Mouse (Mus musculus) kidney, adult 2 months (tissue): ENCODE data around the gene Ubac1.

Source experiments
- CTCF ChIP-seq: fragments of 200-500 bp; conservative IDR thresholded peaks from 2 replicates; pipeline ENCODE4 v1.5.1; 2011; ENCODE audit warnings: low read depth, mild to moderate bottlenecking, control low read depth, low read length, moderate library complexity, mixed read lengths; ENCODE audit not compliant: insufficient read depth, insufficient read length
- POLR2A ChIP-seq: fragments of 200-500 bp; IDR thresholded peaks from one replicate; pipeline ENCODE4 v1.6.1; 2011; ENCODE audit warnings: low read depth, low read length, control low read depth

DNA sequence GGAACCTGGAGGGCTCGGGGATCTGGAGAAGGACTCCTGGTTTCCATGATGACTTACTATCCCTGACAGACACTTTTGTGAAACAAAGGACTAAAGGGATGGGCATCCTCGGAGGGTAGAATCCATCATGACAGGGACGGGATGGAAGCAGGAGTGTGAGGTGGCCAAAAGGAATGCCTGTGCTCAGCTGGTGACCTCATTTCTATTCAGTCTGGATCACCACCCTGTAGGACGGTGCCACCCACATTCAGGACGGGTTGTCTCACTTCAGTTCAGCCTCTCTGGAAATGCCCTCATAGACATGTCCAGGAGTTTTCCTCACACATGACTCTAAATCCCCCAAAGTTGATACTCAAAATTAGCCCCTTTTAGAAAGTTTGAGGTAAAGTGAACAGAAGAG, 34.9 kb downstream of the Ubac1 start:
- TF ChIP-seq CTCF, result no peak
- no peak for TF ChIP-seq POLR2A
